Mouse (Mus musculus): Measurements from ENCODE around the gene Panx3.

The Panx3 gene

GRCm38 (mm10) chr9:37634269-37634668, 34.8 kb downstream of the Panx3 start:
- DNase-seq (ENCODE audit: low read depth, low spot score), result no peak

GRCm38 (mm10) chr9:37632305-37632704, 36.7 kb downstream of the Panx3 start:
- no peak for DNase-seq (ENCODE audit: low read depth, low spot score)

GRCm38 (mm10) chr9:37629941-37630340, 39.1 kb downstream of the Panx3 start:
- DNase-seq (ENCODE audit: low read depth, low spot score), result no peak

GRCm38 (mm10) chr9:37628581-37628980, 40.5 kb downstream of the Panx3 start:
- no peak for DNase-seq (ENCODE audit: low read depth, low spot score)

- no peak for DNase-seq (ENCODE audit: low read depth, low spot score)
Measured at GRCm38 (mm10) chr9:37627263-37627662, 41.8 kb downstream of the Panx3 start.

GRCm38 (mm10) chr9:37626103-37626567, 42.9 kb downstream of the Panx3 start:
- no peak for DNase-seq (ENCODE audit: low read depth, low spot score)

- DNase-seq (ENCODE audit: low read depth, low spot score), result no peak
Measured at GRCm38 (mm10) chr9:37625641-37626040, 43.4 kb downstream of the Panx3 start.

- DNase-seq (ENCODE audit: low read depth, low spot score), result no peak
Measured at GRCm38 (mm10) chr9:37625129-37625528, 43.9 kb downstream of the Panx3 start.

GRCm38 (mm10) chr9:37624502-37624901, 44.5 kb downstream of the Panx3 start:
- DNase-seq (ENCODE audit: low read depth, low spot score), result no peak

GRCm38 (mm10) chr9:37623981-37624380, 45.1 kb downstream of the Panx3 start:
- no peak for DNase-seq (ENCODE audit: low read depth, low spot score)

- DNase-seq (ENCODE audit: low read depth, low spot score), result no peak
Measured at GRCm38 (mm10) chr9:37621290-37621689, 47.7 kb downstream of the Panx3 start.

- peak; percentile 32 for DNase-seq (ENCODE audit: low read depth, low spot score)
Measured at GRCm38 (mm10) chr9:37616770-37617169, 52.3 kb downstream of the Panx3 start.

- no peak for DNase-seq (ENCODE audit: low read depth, low spot score)
Measured at GRCm38 (mm10) chr9:37615220-37615619, 53.8 kb downstream of the Panx3 start.

- no peak for DNase-seq (ENCODE audit: low read depth, low spot score)
Measured at GRCm38 (mm10) chr9:37614316-37614715, 54.7 kb downstream of the Panx3 start.

GRCm38 (mm10) chr9:37613911-37614280, 55.1 kb downstream of the Panx3 start:
- DNase-seq (ENCODE audit: low read depth, low spot score), result no peak

- peak; percentile 68 for DNase-seq (ENCODE audit: low read depth, low spot score)
Measured at GRCm38 (mm10) chr9:37613182-37613910, 55.7 kb downstream of the Panx3 start, which contains the start of gene Spa17. Gene Spa17 (minus strand): TSS chr9:37613722.

Measured in retina, adult 2 months (tissue).